Mouse (Mus musculus): ENCODE data around the gene Apbb2.

- TF ChIP-seq CTCF (IDR thresholded peaks at IDR 0.05; ENCODE audit: low read depth) (no peak), EP300 (IDR thresholded peaks at IDR 0.05; ENCODE audit: low read depth) (no peak)
These were observed 224.7 kb downstream of the Apbb2 start for GRCm38 (mm10) chr5:66393767-66394446.

Data from heart, postnatal 0 days (tissue).